Mouse (Mus musculus) lung, embryonic 16.5 days (tissue): Measurements from ENCODE around the gene Zfp784. TPM values are rescaled to one million over a fixed set of nuclear protein-coding genes. Genes with fewer than 3 reads are reported as not detected.

ENCODE experiments used
- ATAC-seq: fragments of 200-750 bp; cut with Nextera tagmentation; 2 replicates; pipeline ENCODE4 v1.8.0; 2017; ENCODE audit warnings: low read depth, mild to moderate bottlenecking, moderate library complexity
- H3K27ac ChIP-seq: fragments of 300-500 bp; sonication (generic); 2 replicates; pipeline ENCODE4 v1.5.1; 2014; ENCODE audit warnings: mild to moderate bottlenecking, control low read depth, low read length
- H3K27me3 ChIP-seq: fragments of 300-500 bp; sonication (generic); 2 replicates; pipeline ENCODE4 v1.6.1; 2014; ENCODE audit warnings: low read depth, low read length, mixed read lengths; ENCODE audit not compliant: control insufficient read depth, insufficient read depth
- H3K36me3 ChIP-seq: fragments of 300-500 bp; sonication (generic); 2 replicates; pipeline ENCODE4 v1.6.1; 2014; ENCODE audit warnings: low read length; ENCODE audit not compliant: control insufficient read depth, insufficient read depth
- H3K4me1 ChIP-seq: fragments of 300-500 bp; sonication (generic); replicated peaks from 2 replicates; pipeline ENCODE4 v1.6.1; 2014; ENCODE audit warnings: low read length, mixed read lengths; ENCODE audit not compliant: control insufficient read depth, insufficient read depth
- H3K4me2 ChIP-seq: fragments of 300-500 bp; sonication (generic); 2 replicates; pipeline ENCODE4 v1.6.1; 2014; ENCODE audit warnings: low read depth, low read length, control low read depth
- H3K4me3 ChIP-seq: fragments of 300-500 bp; sonication (generic); 2 replicates; pipeline ENCODE4 v1.5.1; 2014; ENCODE audit warnings: mild to moderate bottlenecking, low read length, control low read depth
- H3K9ac ChIP-seq: fragments of 300-500 bp; sonication (generic); 2 replicates; pipeline ENCODE4 v1.6.1; 2014; ENCODE audit warnings: low read length, control low read depth
- H3K9me3 ChIP-seq: fragments of 300-500 bp; sonication (generic); 2 replicates; pipeline ENCODE4 v1.6.1; 2016; ENCODE audit warnings: low read length; ENCODE audit not compliant: control insufficient read depth
- WGBS: fragments of 180-500 bp; shearing (Covaris S2); extraction: QIAGEN DNeasy Blood & Tissue Kit; methylation state at CpG from one replicate; pipeline ENCODE4 v1.1.7; 2014; 5-methylcytosine and 5-hydroxymethylcytosine counted together
- polyA plus RNA-seq: library from polyadenylated mRNA; unstranded; fragments of >200 nt; fragmentation: Nextera tagmentation; extraction: Ambion mirVana; gene quantifications from 2 replicates; pipeline ENCODE4 v1.2.1, GENCODE M21; 2015

Gene Zfp784
- polyA plus RNA-seq, 1 experiment from 2014 or later, result 4.9 TPM

DNA sequence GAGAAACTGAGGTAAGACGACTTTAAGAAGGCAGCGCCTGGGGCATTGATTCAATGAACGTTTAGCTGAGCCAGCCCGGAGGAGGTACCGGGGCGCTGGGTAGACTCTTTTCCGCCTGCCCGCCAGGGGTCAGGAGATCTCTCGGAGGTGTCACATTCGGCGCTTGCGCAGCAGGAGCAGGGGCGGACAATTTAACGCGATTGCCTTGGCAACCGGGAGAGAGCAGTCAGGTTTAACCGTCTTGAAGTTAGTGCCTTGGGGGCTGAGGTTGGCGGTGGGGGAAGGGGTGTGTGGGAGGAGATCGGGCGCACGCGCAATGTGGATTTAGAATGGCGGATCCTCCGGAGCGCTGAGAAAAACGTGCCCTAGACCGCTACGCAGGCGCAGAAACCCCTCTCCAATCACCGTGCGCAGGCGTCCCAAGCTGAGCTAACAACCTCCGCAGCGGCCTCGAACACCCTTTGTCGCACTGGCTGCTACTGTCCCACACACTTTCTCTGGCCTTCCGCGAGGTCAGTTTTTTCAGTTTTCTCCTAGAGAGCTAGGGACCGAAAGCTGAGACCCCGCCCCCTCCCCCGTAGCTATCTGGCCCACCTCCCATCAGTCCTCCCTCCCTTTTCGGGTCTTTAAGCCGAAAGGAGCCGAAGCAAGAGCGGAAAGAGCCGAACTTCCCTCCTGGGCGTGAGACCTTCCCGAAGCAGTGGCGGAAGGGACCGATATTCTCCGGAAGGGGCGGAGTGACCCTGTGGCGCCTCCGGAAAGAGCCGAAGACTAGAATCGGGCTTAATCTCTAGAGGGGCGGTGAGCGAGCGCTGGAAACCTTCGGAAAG lies 22.9 kb upstream of the Zfp784 start:
- H3K9ac ChIP-seq, result peak overlapping the region; percentile 96
- no peaks in the 10 kb centered on the region for H3K9me3 ChIP-seq
- ATAC-seq, result peak; percentile 92
- peaks cover 26% of the 10 kb centered on the region for H3K4me1 ChIP-seq
- 0 out of 2 replicates have a peak, but pooled peaks cover under 1% of the 10 kb centered on the region for H3K36me3 ChIP-seq
- peak overlapping the region; percentile 92 for H3K4me2 ChIP-seq
- H3K4me3 ChIP-seq, result peak overlapping the region; percentile 85
- H3K27ac ChIP-seq, result peak overlapping the region; percentile 100
- WGBS, result under 1% methylated on average over 59 of the region's 60 CpGs
- H3K27me3 ChIP-seq, result peaks cover 24% of the 10 kb centered on the region

DNA sequence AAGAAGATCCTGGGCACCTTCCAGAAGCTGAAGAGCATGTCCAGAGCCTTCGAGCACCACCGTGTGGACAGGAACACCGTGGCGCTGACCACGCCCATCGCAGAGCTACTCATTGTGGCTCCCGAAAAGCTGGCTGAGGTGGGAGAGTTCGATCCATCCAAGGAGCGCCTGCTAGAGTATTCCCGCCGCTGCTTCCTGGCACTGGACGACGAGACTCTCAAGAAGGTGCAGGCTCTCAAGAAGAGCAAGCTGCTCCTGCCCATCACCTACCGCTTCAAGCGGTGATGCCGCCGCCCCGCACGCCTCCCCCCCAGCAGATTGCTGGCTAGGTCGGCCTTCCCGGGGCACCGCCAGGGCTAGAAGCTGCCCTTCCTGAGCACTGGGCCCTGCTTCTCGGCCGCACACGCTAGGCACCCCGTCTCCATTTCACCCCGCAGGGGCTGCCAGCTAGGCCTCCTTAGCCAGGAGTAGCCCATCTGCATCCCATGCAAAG lies 22.0 kb upstream of the Zfp784 start:
- peak overlapping the region; percentile 85 for H3K4me3 ChIP-seq
- peak overlapping the region; percentile 100 for H3K27ac ChIP-seq
- peak overlapping the region; percentile 96 for H3K9ac ChIP-seq
- peaks cover 32% of the 10 kb centered on the region for H3K27me3 ChIP-seq
- peaks cover 24% of the 10 kb centered on the region for H3K4me1 ChIP-seq
- peak overlapping the region; percentile 92 for H3K4me2 ChIP-seq
- ATAC-seq, result no peak
- under 1% methylated on average over 27 of the region's 27 CpGs for WGBS
- H3K9me3 ChIP-seq, result no peaks in the 10 kb centered on the region
- H3K36me3 ChIP-seq, result no peaks in the 10 kb centered on the region

- Histone ChIP-seq H3K27me3 (peaks cover 41% of the 10 kb centered on the region), H3K27ac (no peak overlapping the region), H3K9ac (no peak overlapping the region), H3K4me3 (no peak overlapping the region), H3K36me3 (no peaks in the 10 kb centered on the region), H3K4me2 (no peak overlapping the region), H3K9me3 (no peaks in the 10 kb centered on the region), H3K4me1 (peaks cover 22% of the 10 kb centered on the region)
- ATAC-seq, result no peak
- WGBS, result 90% methylated on average over 12 of the region's 12 CpGs
These were observed 21.2 kb upstream of the Zfp784 start for GRCm38 (mm10) chr7:5059421-5059820.

DNA sequence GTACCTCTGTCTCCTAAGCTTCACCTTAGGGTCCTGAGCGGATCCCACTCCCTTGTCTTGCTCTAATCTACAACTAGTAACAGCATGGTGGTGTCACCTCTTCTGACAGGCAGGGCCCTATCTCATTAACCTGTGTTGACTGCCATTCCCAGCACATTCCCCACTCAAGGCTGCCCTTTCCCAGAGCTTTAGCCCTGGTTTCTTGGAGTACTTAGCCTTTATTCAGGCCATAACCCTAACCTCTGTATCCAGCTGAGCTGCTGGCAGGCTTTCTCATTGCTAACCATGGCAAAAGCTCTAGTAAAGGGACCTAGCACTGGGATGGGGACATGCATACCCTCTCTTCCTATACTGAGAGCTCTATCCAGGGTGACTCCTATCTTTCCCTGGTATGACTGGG lies 20.4 kb upstream of the Zfp784 start:
- WGBS, result 100% methylated on average over 1 of the region's 1 CpGs
- no peak overlapping the region for H3K4me2 ChIP-seq

DNA sequence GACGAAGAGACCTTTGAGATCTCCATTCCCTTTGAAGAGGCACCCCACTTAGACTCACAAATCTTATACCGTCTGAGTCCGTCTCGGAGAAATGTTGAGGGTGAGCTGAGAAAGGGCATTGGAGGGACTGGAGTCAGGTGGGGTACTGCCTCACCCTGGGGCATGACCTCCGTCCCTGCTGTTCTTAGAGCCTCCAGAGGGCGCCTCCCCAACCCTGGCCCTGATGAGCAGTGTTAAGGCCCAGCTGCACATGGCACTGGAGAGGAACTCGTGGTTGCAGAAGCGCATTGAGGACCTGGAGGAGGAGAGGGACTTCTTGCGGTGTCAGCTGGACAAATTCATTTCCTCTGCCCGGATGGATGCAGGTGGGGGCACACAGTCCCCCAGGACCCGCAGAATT lies 19.6 kb upstream of the Zfp784 start:
- H3K9ac ChIP-seq, result no peak overlapping the region
- 36% methylated on average over 11 of the region's 11 CpGs for WGBS
- H3K4me2 ChIP-seq, result no peak overlapping the region
- H3K4me1 ChIP-seq, result peaks cover 20% of the 10 kb centered on the region
- H3K27me3 ChIP-seq, result peaks cover 57% of the 10 kb centered on the region
- no peaks in the 10 kb centered on the region for H3K36me3 ChIP-seq
- H3K9me3 ChIP-seq, result no peaks in the 10 kb centered on the region
- H3K4me3 ChIP-seq, result no peak overlapping the region
- H3K27ac ChIP-seq, result no peak overlapping the region
- no peak for ATAC-seq

More for the DNA sequence above, 20.4 kb upstream of the Zfp784 start:
- Histone ChIP-seq H3K27ac (no peak overlapping the region), H3K36me3 (no peaks in the 10 kb centered on the region), H3K27me3 (peaks cover 49% of the 10 kb centered on the region), H3K9ac (no peak overlapping the region), H3K4me1 (peaks cover 16% of the 10 kb centered on the region), H3K9me3 (no peaks in the 10 kb centered on the region), H3K4me3 (no peak overlapping the region)
- no peak for ATAC-seq

- Histone ChIP-seq H3K36me3 (no peaks in the 10 kb centered on the region), H3K4me3 (no peak overlapping the region; the same call in 1 of the 2 replicates), H3K4me2 (no peak overlapping the region), H3K9me3 (no peaks in the 10 kb centered on the region), H3K4me1 (peaks cover 25% of the 10 kb centered on the region), H3K9ac (no peak overlapping the region), H3K27ac (no peak overlapping the region), H3K27me3 (peaks cover 61% of the 10 kb centered on the region)
- 26% methylated on average over 8 of the region's 8 CpGs for WGBS
- no peak for ATAC-seq
These were observed 19.1 kb upstream of the Zfp784 start for GRCm38 (mm10) chr7:5057381-5057780.

DNA sequence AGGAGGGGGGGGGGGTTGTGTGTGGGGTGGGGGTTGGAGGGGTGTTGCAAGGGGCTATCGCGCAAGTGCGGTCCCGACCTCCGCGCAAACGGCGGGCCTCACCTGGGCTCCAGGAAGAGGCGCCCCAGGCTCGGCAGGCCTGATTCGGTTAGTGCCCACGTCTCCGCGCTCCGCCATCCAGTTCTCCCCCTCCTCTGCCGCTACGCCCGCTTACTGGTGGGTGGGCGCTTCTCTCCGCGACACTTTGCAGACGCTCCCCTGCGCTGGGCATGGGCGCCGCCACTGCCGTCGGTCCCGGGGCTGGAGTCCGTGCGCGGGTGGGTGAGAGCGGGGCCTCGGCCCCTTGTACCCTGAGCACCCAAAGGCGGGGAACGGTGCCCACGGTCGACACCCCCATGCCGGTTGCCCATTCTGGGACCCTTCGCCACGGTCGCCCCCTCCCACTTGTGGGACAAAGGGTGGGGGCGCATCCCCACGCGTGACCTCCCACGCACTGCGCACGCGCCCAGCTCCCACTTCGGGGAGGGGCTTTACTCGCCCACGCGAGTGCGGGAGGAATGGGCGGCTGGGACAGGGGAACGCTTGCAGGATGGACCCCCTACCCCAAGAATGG lies 18.5 kb upstream of the Zfp784 start:
- Histone ChIP-seq H3K36me3 (no peaks in the 10 kb centered on the region), H3K4me3 (peak overlapping the region; percentile 45), H3K4me1 (peaks cover 31% of the 10 kb centered on the region), H3K4me2 (peak overlapping the region; percentile 57), H3K27me3 (peaks cover 68% of the 10 kb centered on the region), H3K9me3 (no peaks in the 10 kb centered on the region), H3K9ac (peak overlapping the region; percentile 53), H3K27ac (no peak overlapping the region)
- WGBS, result 1% methylated on average over 55 of the region's 55 CpGs
- ATAC-seq, result no peak

DNA sequence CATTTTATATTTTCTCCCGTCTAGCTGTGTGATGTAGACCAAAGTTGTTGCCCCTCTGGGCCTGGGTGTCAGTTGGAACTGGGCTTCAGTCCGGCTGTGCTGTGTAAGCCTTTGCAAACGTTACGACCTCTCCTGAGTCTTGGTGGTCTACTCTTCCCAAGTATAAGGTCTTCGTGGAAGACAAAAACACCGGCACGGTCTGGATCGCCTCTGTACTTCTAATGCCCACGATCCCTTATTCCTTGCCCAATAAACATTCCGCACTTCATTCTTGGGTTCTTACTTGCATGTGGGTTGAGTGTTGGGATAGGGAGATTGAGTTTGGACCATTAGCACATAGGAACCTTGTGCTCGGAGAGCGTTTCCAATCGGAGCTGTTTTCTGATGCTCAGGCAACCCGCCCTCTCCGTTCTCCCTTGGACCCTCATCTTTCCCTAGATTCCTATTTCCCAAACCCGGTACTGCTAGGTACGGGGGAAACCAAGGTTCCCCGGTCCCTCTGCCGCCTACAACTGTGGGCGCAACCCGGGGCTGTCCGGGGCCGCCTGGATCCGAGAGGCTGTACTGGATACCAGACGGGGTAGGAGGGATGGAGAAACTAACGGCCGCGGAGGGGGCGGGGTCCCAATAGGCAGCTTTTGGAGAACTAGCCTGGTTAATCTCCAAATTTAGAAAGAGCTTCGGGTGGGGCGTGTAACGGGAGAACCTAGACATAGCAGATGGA lies 15.4 kb upstream of the Zfp784 start:
- Histone ChIP-seq H3K4me1 (peaks cover 23% of the 10 kb centered on the region), H3K9me3 (no peaks in the 10 kb centered on the region), H3K27ac (no peak overlapping the region), H3K36me3 (no peaks in the 10 kb centered on the region), H3K4me3 (peak overlapping the region; percentile 73), H3K9ac (peak overlapping the region; percentile 53), H3K27me3 (peaks cover 67% of the 10 kb centered on the region), H3K4me2 (peak overlapping the region; percentile 82)
- no peak for ATAC-seq
- WGBS, result 11% methylated on average over 32 of the region's 32 CpGs

DNA sequence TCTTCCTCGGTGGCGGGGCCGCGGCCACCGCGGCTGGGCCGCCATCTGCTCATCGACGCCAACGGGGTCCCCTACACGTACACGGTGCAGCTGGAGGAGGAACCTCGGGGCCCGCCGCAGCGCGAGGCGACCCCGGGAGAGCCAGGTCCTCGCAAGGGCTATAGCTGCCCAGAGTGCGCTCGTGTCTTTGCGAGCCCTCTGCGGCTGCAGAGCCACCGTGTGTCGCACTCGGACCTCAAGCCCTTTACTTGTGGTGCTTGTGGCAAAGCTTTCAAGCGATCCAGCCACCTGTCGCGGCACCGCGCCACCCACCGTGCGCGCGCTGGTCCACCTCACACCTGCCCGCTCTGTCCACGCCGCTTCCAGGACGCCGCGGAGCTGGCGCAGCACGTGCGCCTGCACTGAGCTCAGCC lies 14.7 kb upstream of the Zfp784 start:
- Histone ChIP-seq H3K36me3 (no peaks in the 10 kb centered on the region), H3K27ac (no peak overlapping the region), H3K4me1 (peaks cover 23% of the 10 kb centered on the region), H3K4me2 (peak overlapping the region; percentile 82), H3K9me3 (no peaks in the 10 kb centered on the region), H3K27me3 (peaks cover 60% of the 10 kb centered on the region), H3K4me3 (peak overlapping the region; percentile 73), H3K9ac (peak overlapping the region; percentile 86)
- ATAC-seq, result no peak
- WGBS, result 5% methylated on average over 43 of the region's 45 CpGs
